Mouse (Mus musculus) adipose tissue, adult 10 weeks (tissue): ENCODE measurements around the gene Pspc1. TPM values are rescaled to one million over a fixed set of nuclear protein-coding genes. Genes with fewer than 3 reads are reported as not detected.

Experiments
- polyA plus RNA-seq: library from polyadenylated mRNA; stranded (reverse); fragments of 350-450 nt; fragmentation: Illumina TruSeq; extraction: RNeasy Lipid Tissue Mini Kit (QIAGEN cat#74804); gene quantifications from one replicate; pipeline ENCODE4 v1.2.3, GENCODE M21; 2014; ENCODE audit warnings: low read depth, low replicate concordance

Gene Pspc1
- 19.2 TPM for polyA plus RNA-seq

GRCm38 (mm10) chr14:56778200-56778932 lies at the start of gene Pspc1:
TSS of gene Pspc1 (minus strand) at chr14:56778316.

DNA sequence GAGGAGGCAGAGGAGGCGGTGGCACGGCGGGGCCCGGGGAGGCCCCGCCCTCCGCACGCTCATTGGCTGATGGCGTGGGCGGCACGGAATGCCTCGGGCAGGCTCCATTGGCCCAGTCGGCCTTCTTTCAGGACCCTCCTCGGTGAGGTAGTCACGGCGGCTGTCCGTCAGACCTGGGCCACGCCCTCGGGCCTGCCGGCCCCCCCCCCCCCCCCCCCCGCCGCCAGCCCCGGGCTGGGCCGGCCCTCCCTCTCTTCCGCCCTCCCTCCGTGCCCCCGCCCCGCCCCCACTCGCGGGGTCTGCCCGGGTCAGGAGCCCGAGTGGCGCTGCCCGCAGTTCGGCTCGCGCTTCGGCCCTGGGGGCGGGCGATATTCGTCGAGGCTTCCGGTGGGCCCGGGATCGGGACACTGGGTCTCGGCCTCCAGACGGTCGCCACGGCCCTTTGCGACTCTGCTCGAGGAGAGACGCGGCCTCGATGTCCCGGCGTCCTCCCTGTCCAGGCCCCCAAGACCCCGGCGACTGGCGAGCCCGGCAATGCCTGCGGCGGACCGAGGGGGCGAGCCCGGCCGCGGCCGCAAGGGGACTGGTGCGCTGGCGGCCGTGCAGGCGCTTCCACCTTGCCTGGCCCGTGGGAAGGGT lies 33.7 kb upstream of the Pspc1 start, which contains the start of gene Zmym5:
Zmym5 (minus strand) TSS at position 16 of the 639 bp plus-strand sequence.

Other genes with a start within 250 kb of the Pspc1 start
- gene Cenpj, start 202.9 kb downstream of the Pspc1 start, polyA plus RNA-seq: 7.5 TPM
- gene Parp4, start 202.7 kb downstream of the Pspc1 start, polyA plus RNA-seq: 19.3 TPM
- gene Mphosph8, start 110.1 kb downstream of the Pspc1 start, polyA plus RNA-seq: 17.1 TPM
- 38.9 TPM for gene Zmym5, start 33.4 kb upstream of the Pspc1 start, polyA plus RNA-seq
- 34.0 TPM for gene Zmym2, start 108.3 kb upstream of the Pspc1 start, polyA plus RNA-seq